Mouse (Mus musculus) midbrain, embryonic 12.5 days (tissue): Measurements from ENCODE around the gene Cstb. TPM values are rescaled to one million over a fixed set of nuclear protein-coding genes. Genes with fewer than 3 reads are reported as not detected.
A peak's percentile ranks its signal among the peaks of the same experiment; 100 is the strongest.

Source experiments
- ATAC-seq: fragments of 200-750 bp; cut with Nextera tagmentation; 2 replicates; pipeline ENCODE4 v1.8.0; 2017; ENCODE audit warnings: low read depth, moderate TSS enrichment, moderate library complexity; ENCODE audit not compliant: low FRiP score
- H3K27ac ChIP-seq: fragments of 300-500 bp; sonication (generic); replicated peaks from 2 replicates; pipeline ENCODE4 v1.5.1; 2016; ENCODE audit warnings: mild to moderate bottlenecking
- H3K27me3 ChIP-seq: fragments of 300-500 bp; sonication (generic); 2 replicates; pipeline ENCODE4 v1.6.1; 2016; ENCODE audit warnings: mild to moderate bottlenecking
- H3K36me3 ChIP-seq: fragments of 300-500 bp; sonication (generic); 2 replicates; pipeline ENCODE4 v1.6.1; 2016
- H3K4me1 ChIP-seq: fragments of 300-500 bp; sonication (generic); 2 replicates; pipeline ENCODE4 v1.6.1; 2016
- H3K4me2 ChIP-seq: fragments of 300-500 bp; sonication (generic); replicated peaks from 2 replicates; pipeline ENCODE4 v1.6.1; 2016; ENCODE audit warnings: mild to moderate bottlenecking, moderate library complexity
- H3K4me3 ChIP-seq: fragments of 300-500 bp; sonication (generic); 2 replicates; pipeline ENCODE4 v1.5.1; 2016; ENCODE audit warnings: mild to moderate bottlenecking
- H3K9ac ChIP-seq: fragments of 300-500 bp; sonication (generic); replicated peaks from 2 replicates; pipeline ENCODE4 v1.6.1; 2016; ENCODE audit warnings: mild to moderate bottlenecking, moderate library complexity
- H3K9me3 ChIP-seq: fragments of 300-500 bp; sonication (generic); 2 replicates; pipeline ENCODE4 v1.6.1; 2016; ENCODE audit warnings: mild to moderate bottlenecking
- WGBS: fragments of 180-500 bp; shearing (Covaris S2); methylation state at CpG from one replicate; pipeline ENCODE4 v1.1.7; 2016; 5-methylcytosine and 5-hydroxymethylcytosine counted together
- polyA plus RNA-seq: library from polyadenylated mRNA; unstranded; fragments of >200 nt; fragmentation: Nextera tagmentation; extraction: Ambion mirVana; gene quantifications from 2 replicates; pipeline ENCODE4 v1.2.1, GENCODE M21; 2016

The Cstb gene
- polyA plus RNA-seq: 112 and 114 TPM in 2 replicates

GRCm38 (mm10) chr10:78425181-78426041 is at the start of gene Cstb:
Cstb (plus strand) TSS chr10:78425669.
- Histone ChIP-seq H3K36me3 (peaks cover 20% of the 10 kb centered on the region), H3K27ac (no peak within 1 kb of the TSS; the same call in 1 of the 2 replicates), H3K4me2 (peak within 1 kb of the TSS; percentile 73), H3K9me3 (no peaks in the 10 kb centered on the region), H3K4me1 (peaks cover 11% of the 10 kb centered on the region), H3K4me3 (peak within 1 kb of the TSS; percentile 70), H3K9ac (peak within 1 kb of the TSS; percentile 76), H3K27me3 (no peaks in the 10 kb centered on the region)
- ATAC-seq: peak; percentile 95
- 2% methylated on average over 40 of the region's 40 CpGs for WGBS

- H3K27ac ChIP-seq: no peak overlapping the region
- ATAC-seq: no peak
- H3K4me1 ChIP-seq: no peaks in the 10 kb centered on the region
- H3K9ac ChIP-seq: no peak overlapping the region
- no peaks in the 10 kb centered on the region for H3K36me3 ChIP-seq
- 93% methylated on average over 7 of the region's 7 CpGs for WGBS
- H3K4me2 ChIP-seq: no peak overlapping the region
- H3K27me3 ChIP-seq: no peaks in the 10 kb centered on the region
- H3K9me3 ChIP-seq: no peaks in the 10 kb centered on the region
- H3K4me3 ChIP-seq: no peak overlapping the region
Observed at GRCm38 (mm10) chr10:78378516-78378915, 47.0 kb upstream of the Cstb start.

GRCm38 (mm10) chr10:78383567-78383966 is 41.9 kb upstream of the Cstb start:
- H3K36me3 ChIP-seq: no peaks in the 10 kb centered on the region
- no peaks in the 10 kb centered on the region for H3K4me1 ChIP-seq
- 80% methylated on average over 3 of the region's 3 CpGs for WGBS
- peaks cover 8% of the 10 kb centered on the region; the same call in 1 of the 2 replicates for H3K27me3 ChIP-seq
- no peak overlapping the region for H3K9ac ChIP-seq
- no peak overlapping the region for H3K27ac ChIP-seq
- no peak overlapping the region for H3K4me3 ChIP-seq
- no peak overlapping the region for H3K4me2 ChIP-seq
- no peak for ATAC-seq
- no peaks in the 10 kb centered on the region for H3K9me3 ChIP-seq

GRCm38 (mm10) chr10:78385520-78385919 is 39.9 kb upstream of the Cstb start:
- no peaks in the 10 kb centered on the region for H3K36me3 ChIP-seq
- ATAC-seq: no peak
- H3K4me2 ChIP-seq: no peak overlapping the region
- H3K4me3 ChIP-seq: no peak overlapping the region
- WGBS: 72% methylated on average over 5 of the region's 5 CpGs
- H3K9ac ChIP-seq: no peak overlapping the region
- peaks cover 27% of the 10 kb centered on the region for H3K27me3 ChIP-seq
- H3K4me1 ChIP-seq: no peaks in the 10 kb centered on the region
- H3K27ac ChIP-seq: no peak overlapping the region
- H3K9me3 ChIP-seq: no peaks in the 10 kb centered on the region

DNA sequence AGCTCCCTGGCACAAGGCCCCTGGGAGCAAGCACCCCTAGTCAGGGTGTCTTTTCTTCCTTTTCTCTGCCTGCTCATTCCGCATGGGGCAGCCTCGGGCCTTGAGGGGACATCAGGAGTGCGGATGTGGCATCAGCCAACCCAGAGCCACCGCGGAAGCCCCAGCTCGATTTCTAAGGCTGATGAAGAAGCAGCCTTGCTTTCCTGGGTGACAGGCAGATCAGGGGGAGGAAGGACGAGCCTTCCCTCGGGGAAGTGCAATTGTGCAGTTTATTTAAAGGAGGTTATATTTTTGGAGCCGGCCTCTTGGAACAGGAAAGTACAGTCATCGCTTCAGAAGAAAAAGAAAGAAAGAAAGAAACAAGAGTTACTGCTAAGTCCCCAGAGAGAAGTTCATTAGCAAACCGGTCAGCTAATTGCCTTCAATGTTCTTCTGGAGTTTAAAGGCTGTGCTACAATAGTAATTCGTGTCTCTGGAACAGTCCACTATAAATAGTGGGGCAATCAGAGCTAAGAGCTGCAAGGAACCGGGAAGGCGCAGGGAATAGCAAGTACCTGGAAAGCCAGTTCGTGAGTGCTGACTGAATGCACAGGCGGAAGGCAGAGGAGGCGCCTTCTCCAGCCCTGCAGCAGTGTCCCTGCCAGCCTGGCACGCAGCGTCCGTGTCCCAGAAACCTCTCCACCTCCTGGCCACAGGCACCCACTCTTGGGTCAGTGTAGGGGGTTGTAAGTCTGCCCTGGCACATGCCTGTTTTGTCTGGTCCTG is 37.1 kb upstream of the Cstb start:
- no peak overlapping the region for H3K9ac ChIP-seq
- no peak for ATAC-seq
- no peak overlapping the region for H3K4me3 ChIP-seq

GRCm38 (mm10) chr10:78390982-78391470 is 34.4 kb upstream of the Cstb start:
- Histone ChIP-seq H3K27me3 (peaks cover 50% of the 10 kb centered on the region), H3K4me1 (peaks cover 7% of the 10 kb centered on the region), H3K9ac (no peak overlapping the region), H3K9me3 (no peaks in the 10 kb centered on the region), H3K4me3 (no peak overlapping the region), H3K4me2 (no peak overlapping the region), H3K36me3 (no peaks in the 10 kb centered on the region), H3K27ac (no peak overlapping the region)
- no peak for ATAC-seq
- WGBS: 13% methylated on average over 4 of the region's 4 CpGs

More for the DNA sequence above, 37.1 kb upstream of the Cstb start:
- no peak overlapping the region for H3K4me2 ChIP-seq
- no peaks in the 10 kb centered on the region for H3K9me3 ChIP-seq
- no peak overlapping the region for H3K27ac ChIP-seq
- 71% methylated on average over 20 of the region's 20 CpGs for WGBS
- H3K4me1 ChIP-seq: no peaks in the 10 kb centered on the region
- peaks cover 50% of the 10 kb centered on the region for H3K27me3 ChIP-seq
- no peaks in the 10 kb centered on the region for H3K36me3 ChIP-seq

DNA sequence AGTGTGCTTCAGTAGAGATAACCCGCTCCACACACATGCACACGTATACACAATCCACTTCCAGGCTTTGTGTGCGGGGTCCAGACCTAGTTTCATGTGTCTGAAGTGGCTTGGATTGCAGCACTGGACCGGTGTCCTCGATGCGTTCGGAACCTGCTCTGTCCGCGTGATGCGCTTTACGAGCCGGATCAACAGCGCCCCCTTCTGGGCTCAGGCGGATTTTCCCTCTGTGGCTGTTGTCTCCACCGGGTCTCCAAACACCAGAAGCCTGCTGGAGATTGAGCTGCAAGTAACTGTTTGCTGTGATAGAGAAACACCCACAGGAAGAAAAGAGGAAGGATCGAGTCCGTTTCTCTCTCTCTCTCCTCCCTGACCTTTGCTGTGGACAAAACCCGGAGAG is 33.4 kb upstream of the Cstb start:
- Histone ChIP-seq H3K36me3 (no peaks in the 10 kb centered on the region), H3K4me2 (no peak overlapping the region), H3K9ac (no peak overlapping the region), H3K4me1 (peaks cover 12% of the 10 kb centered on the region), H3K4me3 (no peak overlapping the region), H3K27ac (no peak overlapping the region), H3K27me3 (peaks cover 52% of the 10 kb centered on the region), H3K9me3 (no peaks in the 10 kb centered on the region)
- WGBS: 3% methylated on average over 18 of the region's 18 CpGs
- ATAC-seq: no peak

- Histone ChIP-seq H3K27ac (peak overlapping the region; percentile 68), H3K9ac (no peak overlapping the region), H3K4me2 (peak overlapping the region; percentile 39), H3K4me3 (no peak overlapping the region), H3K9me3 (no peaks in the 10 kb centered on the region), H3K4me1 (peaks cover 23% of the 10 kb centered on the region), H3K36me3 (peaks cover 8% of the 10 kb centered on the region), H3K27me3 (peaks cover 27% of the 10 kb centered on the region)
- no peak for ATAC-seq
- WGBS: 83% methylated on average over 3 of the region's 3 CpGs
Observed at GRCm38 (mm10) chr10:78395377-78395776, 30.1 kb upstream of the Cstb start.

DNA sequence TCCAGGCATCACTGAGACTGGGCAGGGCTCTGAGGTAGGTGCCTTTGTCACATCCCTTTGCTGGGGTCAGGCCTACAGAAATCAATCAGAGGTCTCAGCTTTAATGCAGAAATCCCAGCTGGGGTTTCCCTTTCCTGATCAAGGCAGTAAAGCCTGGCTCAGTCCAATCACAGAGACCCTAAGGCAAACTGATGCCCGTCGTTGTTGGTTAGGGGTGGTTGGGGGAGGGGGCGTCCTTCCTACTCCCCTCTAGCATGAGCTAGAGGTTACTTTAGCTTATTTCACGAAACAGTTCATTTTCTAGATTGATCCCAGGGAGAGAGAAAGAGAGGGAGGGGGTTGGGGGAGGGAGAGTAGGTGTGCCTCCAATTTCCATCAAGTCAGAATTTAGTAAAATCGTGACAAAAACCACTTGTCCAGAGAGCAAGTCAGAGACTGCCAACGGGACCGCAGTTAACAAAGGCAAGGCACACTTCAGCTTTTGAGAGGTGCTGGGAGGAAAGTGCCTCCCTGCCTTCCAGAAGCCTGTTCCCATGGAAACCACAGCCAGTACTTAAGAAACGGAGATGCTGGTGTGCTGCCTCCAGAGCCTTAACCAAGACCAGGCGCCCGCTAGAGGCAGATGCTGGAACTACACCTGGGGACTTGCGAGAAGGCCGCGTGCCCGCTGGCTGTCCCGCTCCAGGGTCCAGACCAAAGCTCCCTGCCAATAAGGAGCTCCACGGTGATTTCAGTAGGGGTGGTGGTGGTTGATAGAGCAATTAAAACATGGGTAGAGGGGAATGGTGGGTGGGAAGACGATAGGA is 29.4 kb upstream of the Cstb start:
- H3K4me3 ChIP-seq: no peak overlapping the region
- H3K4me1 ChIP-seq: peaks cover 23% of the 10 kb centered on the region
- peaks cover 21% of the 10 kb centered on the region for H3K27me3 ChIP-seq
- WGBS: 4% methylated on average over 17 of the region's 17 CpGs
- ATAC-seq: peak; percentile 86
- peak overlapping the region; percentile 68 for H3K27ac ChIP-seq
- H3K4me2 ChIP-seq: peak overlapping the region; percentile 39
- H3K9ac ChIP-seq: no peak overlapping the region; the same call in 1 of the 2 replicates
- H3K9me3 ChIP-seq: no peaks in the 10 kb centered on the region
- peaks cover 14% of the 10 kb centered on the region for H3K36me3 ChIP-seq

DNA sequence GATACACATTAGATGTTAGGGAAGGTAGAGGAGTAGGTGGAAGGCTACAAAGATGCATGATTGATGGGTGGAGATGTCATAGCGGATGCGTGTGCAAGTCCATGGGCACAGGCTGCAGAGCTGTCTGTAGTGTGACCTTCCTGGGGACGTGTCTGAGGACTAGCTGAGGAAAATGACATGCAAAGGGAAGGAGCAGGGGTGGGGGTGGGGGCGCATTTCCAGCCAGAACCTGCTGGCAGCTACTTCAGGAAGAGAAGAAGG is 28.9 kb upstream of the Cstb start:
- no peak overlapping the region for H3K4me3 ChIP-seq
- H3K9me3 ChIP-seq: no peaks in the 10 kb centered on the region
- no peak overlapping the region; the same call in 1 of the 2 replicates for H3K9ac ChIP-seq
- H3K4me2 ChIP-seq: peak overlapping the region; percentile 39; the same call in 1 of the 2 replicates
- peaks cover 20% of the 10 kb centered on the region for H3K36me3 ChIP-seq
- H3K27ac ChIP-seq: no peak overlapping the region
- WGBS: 64% methylated on average over 4 of the region's 4 CpGs
- H3K4me1 ChIP-seq: peaks cover 23% of the 10 kb centered on the region
- peaks cover 15% of the 10 kb centered on the region for H3K27me3 ChIP-seq
- no peak for ATAC-seq

DNA sequence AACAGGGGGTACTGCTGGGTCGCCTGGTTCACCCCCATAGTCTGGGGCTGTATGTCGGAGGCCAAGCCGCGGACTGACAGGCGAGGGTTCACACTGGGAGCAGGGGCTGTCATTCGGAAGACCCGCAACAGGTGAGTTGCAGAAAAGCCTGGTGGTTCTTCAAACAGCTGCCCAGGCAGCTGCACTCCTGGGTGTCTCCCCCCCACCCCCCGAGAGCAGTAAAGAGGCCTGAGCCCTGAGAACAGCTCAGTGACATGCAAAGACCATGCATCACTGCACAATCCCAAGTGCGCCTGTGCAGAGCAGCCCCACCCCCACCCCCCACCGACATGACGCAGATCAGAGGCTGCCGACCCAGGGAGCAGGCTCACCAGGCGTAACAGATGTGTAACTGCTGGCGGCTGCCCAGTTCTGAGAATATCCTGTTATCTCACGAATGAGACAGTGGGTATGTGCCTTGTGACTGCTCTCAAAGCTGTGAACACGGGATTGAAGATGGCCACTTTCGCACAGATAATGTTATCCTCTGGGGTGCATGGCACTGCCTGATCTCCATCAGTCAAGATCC is 26.3 kb upstream of the Cstb start:
- Histone ChIP-seq H3K27me3 (0 out of 2 replicates have a peak, but pooled peaks cover 3% of the 10 kb centered on the region), H3K27ac (peak overlapping the region; percentile 10), H3K4me2 (no peak overlapping the region), H3K9ac (no peak overlapping the region), H3K36me3 (peaks cover 46% of the 10 kb centered on the region), H3K4me3 (no peak overlapping the region), H3K4me1 (peaks cover 23% of the 10 kb centered on the region), H3K9me3 (no peaks in the 10 kb centered on the region)
- WGBS: 35% methylated on average over 17 of the region's 17 CpGs
- peak; percentile 16; the same call in 1 of the 2 replicates for ATAC-seq
